Mouse (Mus musculus): ENCODE data around the gene Cytl1.

GRCm38 (mm10) chr5:37765851-37766250, 30.5 kb downstream of the Cytl1 start:
- TF ChIP-seq CTCF (IDR thresholded peaks at IDR 0.05; ENCODE audit: low read depth) (no peak), EP300 (IDR thresholded peaks at IDR 0.05; ENCODE audit: low read depth) (no peak)

Data from liver, postnatal 0 days (tissue).